Mouse (Mus musculus): ENCODE results near the gene Dbx2.

Dbx2 gene

DNA sequence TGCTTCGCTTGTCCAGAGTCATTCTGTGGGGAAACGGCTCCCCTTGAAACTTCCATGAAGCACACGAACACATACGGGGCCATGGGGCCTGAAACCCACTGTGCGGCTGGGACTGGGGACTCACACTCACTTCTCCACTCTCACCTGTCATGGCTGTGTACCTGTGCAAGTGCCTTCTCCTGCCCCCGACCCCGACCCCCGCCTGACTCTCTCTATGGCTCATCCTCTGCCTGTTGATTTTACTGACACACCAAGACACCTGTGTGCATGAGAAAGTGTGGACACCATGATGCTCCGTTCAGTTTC is 16.0 kb downstream of the Dbx2 start:
- in situ Hi-C loops (cut with MboI; ENCODE audit: low pct_unique_long_range_greater_than_20kb in 1 of 2, low sequenced_read_pairs in 2 of 2, unreplicated experiment in 1 of 2): no loop called here

DNA sequence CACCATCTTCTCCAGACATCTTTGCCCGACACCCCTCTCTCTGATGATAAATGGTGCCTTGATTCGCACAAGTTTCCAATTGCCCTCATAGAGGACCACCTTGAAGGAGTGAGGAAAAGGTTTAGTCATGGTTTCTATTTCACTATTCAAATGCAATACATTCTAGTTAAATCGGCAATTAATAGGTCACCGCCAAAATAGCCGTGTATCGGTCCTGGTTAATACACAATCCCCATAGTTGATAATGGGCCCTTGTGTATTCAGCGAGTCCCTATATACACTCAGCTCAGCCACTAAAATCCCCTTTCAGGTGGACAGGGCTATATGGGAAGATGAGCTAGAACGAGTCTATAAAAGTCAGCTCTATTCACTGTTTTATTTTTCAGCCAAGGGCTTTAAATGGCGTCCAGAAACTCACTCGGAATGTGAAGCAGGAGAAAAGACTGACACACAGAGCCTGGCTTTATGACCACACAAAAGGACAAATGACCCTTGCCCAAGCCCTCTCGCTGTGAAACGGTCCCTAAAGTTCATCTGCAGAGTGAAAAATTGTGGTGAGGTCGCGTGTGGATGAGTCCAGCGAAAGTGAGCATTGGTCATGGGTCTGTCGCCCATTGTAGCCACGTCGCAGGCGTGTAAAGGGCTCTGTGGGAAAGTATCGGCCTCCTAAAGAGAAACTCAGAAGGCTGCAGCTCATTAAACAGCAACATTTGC is 16.5 kb downstream of the Dbx2 start:
- in situ Hi-C loops (cut with MboI; ENCODE audit: low pct_unique_long_range_greater_than_20kb in 1 of 2, low sequenced_read_pairs in 2 of 2, unreplicated experiment in 1 of 2): no loop called here

DNA sequence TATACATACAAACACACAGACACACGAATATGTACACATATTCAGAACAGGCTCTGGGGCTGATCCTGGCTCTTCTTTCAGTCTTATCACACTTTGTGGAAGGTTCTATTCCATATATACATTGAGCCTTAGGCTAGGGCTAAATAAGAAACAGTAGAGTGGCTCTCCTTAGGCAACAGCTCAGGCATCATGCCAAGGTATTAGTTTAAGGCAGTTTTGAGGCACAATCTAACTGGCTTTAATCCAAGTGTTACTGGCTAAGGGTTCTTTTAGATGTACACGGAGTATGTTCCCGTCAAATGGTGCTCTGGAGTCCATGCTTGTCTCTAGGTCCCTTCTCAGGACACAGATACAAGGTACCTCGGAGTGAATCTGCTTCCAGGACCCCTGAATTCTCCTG is 31.4 kb downstream of the Dbx2 start:
- in situ Hi-C loops (cut with MboI; ENCODE audit: low pct_unique_long_range_greater_than_20kb in 1 of 2, low sequenced_read_pairs in 2 of 2, unreplicated experiment in 1 of 2): no loop called here

DNA sequence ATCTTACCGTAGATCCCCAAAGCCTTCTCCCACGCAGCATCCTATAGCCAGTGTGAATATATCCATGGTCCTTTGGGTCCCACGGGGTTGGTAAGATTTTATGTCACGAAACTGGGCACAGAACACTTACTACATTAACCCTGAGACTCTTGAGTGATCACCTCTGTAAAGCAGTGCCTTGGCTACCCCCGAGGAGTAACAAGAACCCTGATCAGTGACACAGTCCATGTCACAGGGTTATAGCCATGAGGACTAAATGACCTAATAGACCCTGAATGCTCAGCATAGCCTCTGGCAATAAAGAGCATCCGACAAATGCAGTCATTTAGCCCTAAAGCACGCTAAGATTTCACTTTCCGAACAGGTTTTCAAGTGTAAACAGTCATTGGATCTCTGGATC is 33.0 kb downstream of the Dbx2 start:
- in situ Hi-C loops (cut with MboI; ENCODE audit: low pct_unique_long_range_greater_than_20kb in 1 of 2, low sequenced_read_pairs in 2 of 2, unreplicated experiment in 1 of 2): no loop called here

DNA sequence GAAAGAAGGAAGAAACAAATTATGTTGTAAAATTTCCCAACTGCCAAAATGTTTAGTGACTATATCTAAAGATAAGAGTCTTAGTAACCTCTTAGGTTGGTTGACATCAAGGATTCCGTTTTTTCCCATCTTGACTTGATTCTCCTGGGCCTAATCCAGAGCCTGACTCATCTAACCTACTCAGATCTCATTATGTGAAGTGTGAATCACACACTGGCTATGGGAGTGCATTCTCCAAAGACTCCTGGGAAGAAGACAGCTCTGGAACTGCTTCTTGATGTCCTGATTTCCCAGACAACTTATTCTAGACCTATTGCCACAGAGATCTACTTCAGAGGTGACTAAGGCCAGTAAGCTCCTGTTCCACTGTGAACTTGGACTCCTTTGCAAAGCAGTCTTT is 43.2 kb downstream of the Dbx2 start:
- in situ Hi-C loops (cut with MboI; ENCODE audit: low pct_unique_long_range_greater_than_20kb in 1 of 2, low sequenced_read_pairs in 2 of 2, unreplicated experiment in 1 of 2): no loop called here

DNA sequence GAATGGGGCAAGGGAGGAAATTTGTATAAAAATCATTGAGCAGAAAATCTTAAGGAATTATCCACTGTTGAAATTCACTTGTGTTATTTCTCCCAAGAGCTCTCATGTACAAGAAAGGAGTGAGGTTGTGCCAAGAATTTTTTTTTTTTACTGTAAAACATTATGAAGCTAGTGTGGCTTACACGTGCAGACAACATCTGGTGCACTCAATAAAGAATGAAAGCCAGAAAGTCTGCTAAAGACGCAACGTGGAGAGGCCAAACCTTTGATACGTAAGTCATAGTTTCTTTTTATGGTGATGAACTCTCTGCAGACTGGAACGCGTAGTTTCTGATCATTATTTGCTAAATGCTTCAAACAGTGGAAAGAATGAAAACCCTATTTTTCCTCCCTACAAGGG is 54.6 kb downstream of the Dbx2 start:
- in situ Hi-C loops (cut with MboI; ENCODE audit: low pct_unique_long_range_greater_than_20kb in 1 of 2, low sequenced_read_pairs in 2 of 2, unreplicated experiment in 1 of 2): no loop called here

DNA sequence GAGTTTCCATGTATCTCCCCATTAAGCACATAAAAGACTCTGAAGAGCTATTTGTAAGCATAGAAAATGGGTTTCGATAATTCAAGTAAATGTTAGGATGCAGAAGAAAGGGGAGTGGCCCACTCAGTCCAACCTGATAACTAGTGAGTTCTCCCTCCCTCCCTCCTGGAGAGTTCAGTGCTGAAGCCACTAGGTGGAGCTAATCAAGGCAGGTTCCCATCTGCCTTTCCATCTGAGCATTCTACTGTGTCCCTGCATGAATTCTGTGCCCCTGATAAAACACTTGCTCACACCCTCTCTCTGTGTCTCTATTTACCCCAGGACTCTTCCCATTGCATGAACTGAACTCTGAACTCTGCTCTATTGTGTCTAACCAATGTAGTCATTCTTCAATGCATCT is 57.1 kb downstream of the Dbx2 start:
- in situ Hi-C loops (cut with MboI; ENCODE audit: low pct_unique_long_range_greater_than_20kb in 1 of 2, low sequenced_read_pairs in 2 of 2, unreplicated experiment in 1 of 2): no loop called here

DNA sequence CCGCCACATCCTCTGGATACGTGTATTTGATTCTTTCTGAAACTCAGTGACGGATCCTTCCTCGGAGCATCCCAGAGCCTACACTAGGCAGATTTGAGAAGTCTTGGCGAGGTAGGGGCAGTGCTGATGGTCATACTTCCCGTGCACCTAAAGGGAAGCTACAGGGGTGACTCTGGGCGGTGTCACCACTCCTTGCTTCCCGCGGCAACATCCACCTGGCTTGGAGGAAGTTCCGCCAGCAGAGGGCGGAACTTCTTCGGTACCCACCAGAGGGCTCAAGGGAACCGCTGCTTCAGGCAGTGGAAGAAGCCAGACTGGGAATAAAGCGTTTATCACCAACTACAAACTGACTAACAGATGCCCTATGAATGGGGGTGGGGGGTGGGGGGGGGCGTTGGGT is 68.9 kb downstream of the Dbx2 start:
- in situ Hi-C loops (cut with MboI; ENCODE audit: low pct_unique_long_range_greater_than_20kb in 1 of 2, low sequenced_read_pairs in 2 of 2, unreplicated experiment in 1 of 2): no loop called here

DNA sequence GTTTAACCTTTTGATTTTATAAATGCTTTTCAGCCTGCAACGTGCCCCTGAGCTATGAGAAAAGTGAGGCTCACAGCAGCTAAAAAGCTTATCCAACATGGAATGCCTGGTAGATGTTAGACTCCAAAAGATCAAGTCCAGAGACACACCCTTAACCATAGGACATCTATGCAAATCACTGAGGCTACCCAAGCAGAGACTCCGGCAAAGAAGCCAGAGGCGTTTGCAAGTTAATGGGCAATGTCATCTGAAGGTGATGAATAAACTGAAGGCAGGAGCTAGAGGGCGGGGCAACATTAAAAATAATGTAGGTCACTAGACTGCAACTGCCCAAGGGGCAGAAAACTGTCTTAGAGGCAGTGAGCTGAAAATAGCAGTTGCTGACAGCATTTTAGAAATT is 70.9 kb downstream of the Dbx2 start:
- in situ Hi-C loops (cut with MboI; ENCODE audit: low pct_unique_long_range_greater_than_20kb in 1 of 2, low sequenced_read_pairs in 2 of 2, unreplicated experiment in 1 of 2): no loop called here

DNA sequence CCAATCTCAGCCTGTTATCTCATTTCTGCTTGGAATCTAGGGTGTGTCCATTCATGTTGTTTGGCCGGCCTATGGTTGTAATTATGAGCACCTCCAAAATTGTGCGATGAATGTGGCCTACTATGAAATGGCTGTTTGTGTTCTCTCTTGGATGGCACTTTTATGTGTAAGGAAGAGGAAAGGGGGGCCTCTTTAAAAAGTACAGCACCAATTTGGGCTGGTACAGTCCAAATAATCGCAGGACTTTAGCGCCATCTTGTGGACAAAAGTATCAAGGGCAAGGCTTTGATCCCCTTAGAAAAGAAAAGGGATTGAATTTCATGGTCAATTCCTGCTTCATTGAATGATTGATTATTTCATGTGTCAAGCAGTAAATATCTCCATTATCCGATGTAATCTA is 81.1 kb downstream of the Dbx2 start:
- in situ Hi-C loops (cut with MboI; ENCODE audit: low pct_unique_long_range_greater_than_20kb in 1 of 2, low sequenced_read_pairs in 2 of 2, unreplicated experiment in 1 of 2): loop anchor here in 1 of 2 experiments (25.0 kb wide), 1 partner anchor 812 kb away; no protein-coding TSS in a partner anchor
